Mouse (Mus musculus) midbrain, embryonic 11.5 days (tissue): ENCODE data around the gene Fmo6. TPM values are rescaled to one million over a fixed set of nuclear protein-coding genes. Genes with fewer than 3 reads are reported as not detected.
A peak's percentile ranks its signal among the peaks of the same experiment; 100 is the strongest.

Source experiments
- ATAC-seq: fragments of 200-750 bp; cut with Nextera tagmentation; 2 replicates; pipeline ENCODE4 v1.8.0; 2017; ENCODE audit warnings: moderate TSS enrichment, moderate library complexity; ENCODE audit not compliant: low FRiP score
- DNase-seq: peaks from one replicate; pipeline ENCODE4 v3.0.0; 2015; ENCODE audit warnings: low spot score; ENCODE audit errors: missing footprints
- H3K27ac ChIP-seq: fragments of 300-500 bp; sonication (generic); 2 replicates; pipeline ENCODE4 v1.5.1; 2014; ENCODE audit warnings: low read depth, low read length
- H3K27me3 ChIP-seq: fragments of 300-500 bp; sonication (generic); 2 replicates; pipeline ENCODE4 v1.6.1; 2014; ENCODE audit warnings: mild to moderate bottlenecking, low read length, moderate library complexity, mixed read lengths; ENCODE audit not compliant: control insufficient read depth, insufficient read depth
- H3K36me3 ChIP-seq: fragments of 300-500 bp; sonication (generic); 2 replicates; pipeline ENCODE4 v1.6.1; 2014; ENCODE audit warnings: mild to moderate bottlenecking, low read length, moderate library complexity, mixed read lengths; ENCODE audit not compliant: control insufficient read depth, insufficient read depth
- H3K4me1 ChIP-seq: fragments of 300-500 bp; sonication (generic); 2 replicates; pipeline ENCODE4 v1.6.1; 2014; ENCODE audit warnings: low read length; ENCODE audit not compliant: control insufficient read depth, insufficient read depth
- H3K4me2 ChIP-seq: fragments of 300-500 bp; sonication (generic); 2 replicates; pipeline ENCODE4 v1.6.1; 2014; ENCODE audit warnings: mild to moderate bottlenecking, moderate library complexity
- H3K4me3 ChIP-seq: fragments of 300-500 bp; sonication (generic); 2 replicates; pipeline ENCODE4 v1.5.1; 2014; ENCODE audit warnings: low read depth, low read length
- H3K9ac ChIP-seq: fragments of 300-500 bp; sonication (generic); 2 replicates; pipeline ENCODE4 v1.6.1; 2014; ENCODE audit warnings: low read length
- H3K9me3 ChIP-seq: fragments of 300-500 bp; sonication (generic); 2 replicates; pipeline ENCODE4 v1.6.1; 2016; ENCODE audit warnings: low read length; ENCODE audit not compliant: control insufficient read depth
- WGBS: fragments of 180-500 bp; shearing (Covaris S2); extraction: QIAGEN DNeasy Blood & Tissue Kit; methylation state at CpG from one replicate; pipeline ENCODE4 v1.1.7; 2014; 5-methylcytosine and 5-hydroxymethylcytosine counted together
- polyA plus RNA-seq: library from polyadenylated mRNA; unstranded; fragments of >200 nt; fragmentation: Nextera tagmentation; extraction: Ambion mirVana; gene quantifications from 2 replicates; pipeline ENCODE4 v1.2.1, GENCODE M21; 2014

The Fmo6 gene
- polyA plus RNA-seq, 1 experiment from 2014 or later = not detected

- Histone ChIP-seq H3K4me1 (no peaks in the 10 kb centered on the region), H3K27ac (no peak overlapping the region), H3K36me3 (no peaks in the 10 kb centered on the region), H3K9me3 (no peaks in the 10 kb centered on the region), H3K27me3 (no peaks in the 10 kb centered on the region), H3K4me2 (no peak overlapping the region), H3K9ac (no peak overlapping the region), H3K4me3 (no peak overlapping the region)
- no peak for DNase-seq
- WGBS = 96% methylated on average over 6 of the region's 6 CpGs
- ATAC-seq = no peak
These were observed 44.3 kb downstream of the Fmo6 start for GRCm38 (mm10) chr1:162893014-162893413.

- Histone ChIP-seq H3K9ac (no peak overlapping the region), H3K4me2 (no peak overlapping the region), H3K27me3 (no peaks in the 10 kb centered on the region), H3K27ac (no peak overlapping the region), H3K36me3 (no peaks in the 10 kb centered on the region), H3K9me3 (no peaks in the 10 kb centered on the region), H3K4me1 (no peaks in the 10 kb centered on the region), H3K4me3 (no peak overlapping the region)
- ATAC-seq (no peak), DNase-seq (no peak)
- 84% methylated on average over 6 of the region's 6 CpGs for WGBS
These were observed 45.3 kb downstream of the Fmo6 start for GRCm38 (mm10) chr1:162891980-162892451.

GRCm38 (mm10) chr1:162888646-162889045 is 48.7 kb downstream of the Fmo6 start:
- ATAC-seq (no peak), DNase-seq (no peak)
- Histone ChIP-seq H3K27ac (no peak overlapping the region), H3K4me3 (no peak overlapping the region), H3K36me3 (no peaks in the 10 kb centered on the region), H3K9ac (no peak overlapping the region), H3K4me2 (no peak overlapping the region), H3K9me3 (no peaks in the 10 kb centered on the region), H3K27me3 (no peaks in the 10 kb centered on the region), H3K4me1 (no peaks in the 10 kb centered on the region)
- whole genome bisulfite sequencing = 91% methylated on average over 12 of the region's 12 CpGs

- no peaks in the 10 kb centered on the region for H3K36me3 ChIP-seq
- H3K9me3 ChIP-seq = no peaks in the 10 kb centered on the region
- H3K27ac ChIP-seq = no peak overlapping the region
- no peaks in the 10 kb centered on the region for H3K4me1 ChIP-seq
- H3K4me3 ChIP-seq = no peak overlapping the region
- ATAC-seq (no peak), DNase-seq (no peak)
- H3K4me2 ChIP-seq = no peak overlapping the region
- H3K27me3 ChIP-seq = no peaks in the 10 kb centered on the region
- H3K9ac ChIP-seq = no peak overlapping the region
- 93% methylated on average over 7 of the region's 7 CpGs for WGBS
These were observed 49.7 kb downstream of the Fmo6 start for GRCm38 (mm10) chr1:162887644-162888043.

GRCm38 (mm10) chr1:162886138-162886816 is 51.0 kb downstream of the Fmo6 start:
- no peak for ATAC-seq
- no peak overlapping the region for H3K9ac ChIP-seq
- 84% methylated on average over 11 of the region's 11 CpGs for WGBS

GRCm38 (mm10) chr1:162882681-162883080 is 54.6 kb downstream of the Fmo6 start:
- DNase-seq = no peak
- no peak overlapping the region for H3K9ac ChIP-seq
- no peak overlapping the region for H3K4me2 ChIP-seq
- no peak overlapping the region for H3K27ac ChIP-seq
- no peaks in the 10 kb centered on the region for H3K9me3 ChIP-seq
- no peaks in the 10 kb centered on the region for H3K4me1 ChIP-seq
- no peak for ATAC-seq
- WGBS = 82% methylated on average over 4 of the region's 4 CpGs
- H3K27me3 ChIP-seq = no peaks in the 10 kb centered on the region
- H3K36me3 ChIP-seq = no peaks in the 10 kb centered on the region
- H3K4me3 ChIP-seq = no peak overlapping the region

More at GRCm38 (mm10) chr1:162886138-162886816, 51.0 kb downstream of the Fmo6 start:
- H3K36me3 ChIP-seq = no peaks in the 10 kb centered on the region
- DNase-seq = no peak
- H3K9me3 ChIP-seq = no peaks in the 10 kb centered on the region
- H3K27me3 ChIP-seq = no peaks in the 10 kb centered on the region
- H3K27ac ChIP-seq = no peak overlapping the region
- H3K4me3 ChIP-seq = no peak overlapping the region
- H3K4me1 ChIP-seq = no peaks in the 10 kb centered on the region
- no peak overlapping the region for H3K4me2 ChIP-seq

GRCm38 (mm10) chr1:162879595-162880369 is 57.5 kb downstream of the Fmo6 start:
- Histone ChIP-seq H3K36me3 (no peaks in the 10 kb centered on the region), H3K9ac (no peak overlapping the region), H3K4me1 (no peaks in the 10 kb centered on the region), H3K27me3 (no peaks in the 10 kb centered on the region), H3K4me2 (no peak overlapping the region), H3K27ac (no peak overlapping the region), H3K9me3 (no peaks in the 10 kb centered on the region), H3K4me3 (no peak overlapping the region)
- DNase-seq (peak; percentile 91), ATAC-seq (peak; percentile 55; the same call in 1 of the 2 replicates)
- 52% methylated on average over 11 of the region's 11 CpGs for WGBS

GRCm38 (mm10) chr1:162875091-162875490 is 62.2 kb downstream of the Fmo6 start:
- no peak for ATAC-seq
- Histone ChIP-seq H3K27me3 (no peaks in the 10 kb centered on the region), H3K4me3 (no peak overlapping the region), H3K27ac (no peak overlapping the region), H3K4me2 (no peak overlapping the region), H3K4me1 (no peaks in the 10 kb centered on the region), H3K9me3 (no peaks in the 10 kb centered on the region), H3K9ac (no peak overlapping the region), H3K36me3 (no peaks in the 10 kb centered on the region)
- DNase-seq = no peak
- 67% methylated on average over 3 of the region's 3 CpGs for WGBS

GRCm38 (mm10) chr1:162871701-162872311 is 65.5 kb downstream of the Fmo6 start:
- no peaks in the 10 kb centered on the region for H3K27me3 ChIP-seq
- H3K9me3 ChIP-seq = no peaks in the 10 kb centered on the region
- H3K9ac ChIP-seq = no peak overlapping the region
- H3K4me1 ChIP-seq = no peaks in the 10 kb centered on the region
- ATAC-seq = no peak
- no peak overlapping the region for H3K27ac ChIP-seq
- no peaks in the 10 kb centered on the region for H3K36me3 ChIP-seq
- DNase-seq = no peak
- no peak overlapping the region for H3K4me2 ChIP-seq
- no peak overlapping the region for H3K4me3 ChIP-seq
- 73% methylated on average over 9 of the region's 9 CpGs for WGBS
